Mouse (Mus musculus) bone marrow, adult 2 months (tissue): Measurements from ENCODE around the gene Hmox1.

Experiments used
- CTCF ChIP-seq: fragments of 200-500 bp; IDR thresholded peaks from 2 replicates; pipeline ENCODE4 v1.5.1; 2011; ENCODE audit warnings: low read length, control low read depth; ENCODE audit not compliant: control insufficient read depth, insufficient read depth
- POLR2A ChIP-seq: fragments of 200-500 bp; IDR thresholded peaks from 2 replicates; pipeline ENCODE4 v1.6.1; 2011; ENCODE audit warnings: low read depth, mild to moderate bottlenecking, control low read depth, low read length, borderline replicate concordance; ENCODE audit not compliant: control insufficient read depth

GRCm38 (mm10) chr8:75047784-75048183 lies 45.6 kb upstream of the Hmox1 start:
- no peak for TF ChIP-seq CTCF
- no peak for TF ChIP-seq POLR2A
